In the genomic region with DNA sequence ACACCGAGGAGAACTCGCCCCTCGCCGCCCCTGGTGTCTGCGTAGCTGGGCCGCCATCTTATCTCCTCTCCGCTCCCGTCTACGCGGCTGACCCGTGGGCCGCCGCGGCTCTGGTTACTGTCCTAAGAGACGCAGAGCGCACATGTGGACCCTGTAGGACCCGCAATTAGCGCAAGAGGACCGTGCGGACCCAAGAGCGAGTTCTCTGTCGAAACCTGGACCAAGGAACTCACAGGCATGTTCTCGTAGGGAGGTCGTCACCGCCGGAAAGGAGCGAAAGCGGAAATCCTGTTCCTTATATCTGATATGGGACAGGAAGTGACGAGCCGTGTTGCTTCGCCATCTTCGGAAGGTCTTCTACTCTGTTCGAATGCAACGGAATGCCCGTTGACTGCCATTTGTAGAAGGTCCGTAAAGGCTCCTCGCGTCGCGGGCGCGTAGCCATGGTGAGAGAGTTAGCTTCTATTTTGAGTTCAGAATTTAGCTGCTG, we compare ENCODE assay signal across 8 mouse cellular contexts. TPM values are rescaled to one million over a fixed set of nuclear protein-coding genes. Genes with fewer than 3 reads are reported as not detected.
DNase-seq lines count a peak whose midpoint lies in the region; ATAC-seq lines count a peak whose summit lies in the region.

Rps27 (minus strand) TSS at position 275 of the 490 bp plus-strand sequence.
Rab13 (plus strand) TSS at position 319 of the 490 bp plus-strand sequence.

- H3K4me1 ChIP-seq in forebrain, embryonic 10.5 days, result peaks cover 27% of the 10 kb centered on the region
- H3K4me1 ChIP-seq in heart, embryonic 16.5 days (ENCODE audit: control insufficient read depth, insufficient read depth, low read length), result peaks cover 27% of the 10 kb centered on the region
- H3K4me1 ChIP-seq in liver, embryonic 15.5 days (replicated peaks), result peaks cover 33% of the 10 kb centered on the region
- peaks cover 20% of the 10 kb centered on the region for H3K4me1 ChIP-seq in neural tube, embryonic 12.5 days

- H3K4me2 ChIP-seq in heart, embryonic 16.5 days (ENCODE audit: low read depth, low read length), result peak within 1 kb of the TSS; percentile 76
- H3K4me2 ChIP-seq in liver, embryonic 15.5 days, result peak within 1 kb of the TSS; percentile 87
- H3K4me2 ChIP-seq in neural tube, embryonic 12.5 days (replicated peaks), result peak within 1 kb of the TSS; percentile 90

- peak within 1 kb of the TSS; percentile 94 for H3K4me3 ChIP-seq in forebrain, embryonic 10.5 days
- H3K4me3 ChIP-seq in heart, embryonic 16.5 days (ENCODE audit: low read length), result peak within 1 kb of the TSS; percentile 79
- H3K4me3 ChIP-seq in liver, embryonic 15.5 days (replicated peaks), result peak within 1 kb of the TSS; percentile 70
- H3K4me3 ChIP-seq in neural tube, embryonic 12.5 days, result peak within 1 kb of the TSS; percentile 82

- H3K27ac ChIP-seq in forebrain, embryonic 10.5 days, result peak within 1 kb of the TSS; percentile 97
- peak within 1 kb of the TSS; percentile 86 for H3K27ac ChIP-seq in heart, embryonic 16.5 days (ENCODE audit: low read length)
- peak within 1 kb of the TSS; percentile 89 for H3K27ac ChIP-seq in liver, embryonic 15.5 days (replicated peaks)
- H3K27ac ChIP-seq in neural tube, embryonic 12.5 days, result peak within 1 kb of the TSS; percentile 81; the same call in 1 of the 2 replicates

- H3K36me3 ChIP-seq in forebrain, embryonic 10.5 days (replicated peaks), result peaks cover 43% of the 10 kb centered on the region
- peaks cover 22% of the 10 kb centered on the region for H3K36me3 ChIP-seq in heart, embryonic 16.5 days (ENCODE audit: control insufficient read depth, insufficient read depth)
- H3K36me3 ChIP-seq in liver, embryonic 15.5 days (replicated peaks), result peaks cover 42% of the 10 kb centered on the region
- H3K36me3 ChIP-seq in neural tube, embryonic 12.5 days, result peaks cover 36% of the 10 kb centered on the region

- DNase-seq in CD8-positive naive resting alpha-beta T cell, adult 2 months (ENCODE audit: low read depth in 2 of 2, low spot score in 2 of 2), result peak; percentile 92 to 95
- peak; percentile 90 for DNase-seq in c-Kit-positive CD71-negative TER-119-negative erythroid progenitor cells, embryonic 14.5 days (ENCODE audit: low read depth)
- peak; percentile 91 for DNase-seq in forebrain, embryonic 10.5 days (ENCODE audit: extremely low spot score, low spot score)
- peak; percentile 88 to 95 for DNase-seq in kidney, postnatal 36 days
- DNase-seq in telencephalon, adult 2 months (ENCODE audit: low read depth, low spot score), result peak; percentile 97

- no peaks in the 10 kb centered on the region for H3K9me3 ChIP-seq in forebrain, embryonic 10.5 days
- H3K9me3 ChIP-seq in heart, embryonic 16.5 days (replicated peaks; ENCODE audit: control insufficient read depth, low read length), result no peaks in the 10 kb centered on the region
- H3K9me3 ChIP-seq in liver, embryonic 15.5 days (replicated peaks), result no peaks in the 10 kb centered on the region
- H3K9me3 ChIP-seq in neural tube, embryonic 12.5 days, result no peaks in the 10 kb centered on the region

- ATAC-seq in heart, embryonic 16.5 days (replicated peaks; ENCODE audit: extremely low read depth, insufficient read depth, low FRiP score), result peak; percentile 95
- ATAC-seq in liver, embryonic 15.5 days (ENCODE audit: insufficient read depth), result peak; percentile 93
- ATAC-seq in neural tube, embryonic 12.5 days (ENCODE audit: low FRiP score, low read depth), result peak; percentile 92

- H3K9ac ChIP-seq in heart, embryonic 16.5 days (ENCODE audit: low read length), result peak within 1 kb of the TSS; percentile 87
- peak within 1 kb of the TSS; percentile 72 for H3K9ac ChIP-seq in liver, embryonic 15.5 days
- peak within 1 kb of the TSS; percentile 88 for H3K9ac ChIP-seq in neural tube, embryonic 12.5 days

- H3K27me3 ChIP-seq in forebrain, embryonic 10.5 days (ENCODE audit: poor library complexity, severe bottlenecking), result no peaks in the 10 kb centered on the region
- no peaks in the 10 kb centered on the region for H3K27me3 ChIP-seq in heart, embryonic 16.5 days (ENCODE audit: control insufficient read depth, insufficient read depth, low read length)
- no peaks in the 10 kb centered on the region; the same call in 1 of the 2 replicates for H3K27me3 ChIP-seq in liver, embryonic 15.5 days
- H3K27me3 ChIP-seq in neural tube, embryonic 12.5 days (replicated peaks), result no peaks in the 10 kb centered on the region

- under 1% methylated on average over 42 of the region's 42 CpGs for WGBS in forebrain, embryonic 10.5 days
- under 1% methylated on average over 42 of the region's 42 CpGs for WGBS in heart, embryonic 16.5 days
- WGBS in liver, embryonic 15.5 days (ENCODE audit: insufficient replicate concordance), result under 1% methylated on average over 42 of the region's 42 CpGs
- WGBS in neural tube, embryonic 12.5 days, result under 1% methylated on average over 42 of the region's 42 CpGs

RNA-seq across cellular contexts. Expression of gene Rps27, which starts in this region (rescaled TPM):
- polyA plus RNA-seq in forebrain, embryonic 10.5 days (2016; fragmentation: Nextera tagmentation; extraction: Ambion mirVana), result 1,069 and 1,078 TPM in 2 replicates
- polyA plus RNA-seq in heart, embryonic 16.5 days (2015; fragmentation: Nextera tagmentation; extraction: Ambion mirVana), result 468 and 790 TPM in 2 replicates
- polyA plus RNA-seq in liver, embryonic 15.5 days (2015; fragmentation: Nextera tagmentation; extraction: Ambion mirVana), result 479 and 574 TPM in 2 replicates
- 952 and 1,028 TPM in 2 replicates for polyA plus RNA-seq in neural tube, embryonic 12.5 days (2016; fragmentation: Nextera tagmentation; extraction: Ambion mirVana)

RNA-seq across cellular contexts. Expression of gene Rab13, which starts in this region (rescaled TPM):
- 24.4 and 25.6 TPM in 2 replicates for polyA plus RNA-seq in forebrain, embryonic 10.5 days (2016; fragmentation: Nextera tagmentation; extraction: Ambion mirVana)
- 21.1 and 22.5 TPM in 2 replicates for polyA plus RNA-seq in heart, embryonic 16.5 days (2015; fragmentation: Nextera tagmentation; extraction: Ambion mirVana)
- 3.7 and 4.7 TPM in 2 replicates for polyA plus RNA-seq in liver, embryonic 15.5 days (2015; fragmentation: Nextera tagmentation; extraction: Ambion mirVana)
- 22.3 and 23.4 TPM in 2 replicates for polyA plus RNA-seq in neural tube, embryonic 12.5 days (2016; fragmentation: Nextera tagmentation; extraction: Ambion mirVana)

Comparison
In these comparisons a context has a peak if more than half of its experiments do, and no peak if none do; other contexts are left out.
1. Peak in every context shown above with its lines: DNase-seq, ATAC-seq, H3K4me3 ChIP-seq and H3K27ac ChIP-seq.